Mouse (Mus musculus) CH12.LX (cell line): ENCODE data around the gene Esrrb. TPM values are rescaled to one million over a fixed set of nuclear protein-coding genes. Genes with fewer than 3 reads are reported as not detected.

Source experiments
- DNase-seq: peaks from one replicate; pipeline ENCODE4 v3.0.0-alpha.2; 2013; ENCODE audit errors: extremely low read depth
- H3K27ac ChIP-seq: 2 replicates; pipeline ENCODE4 v1.5.1; 2012; ENCODE audit warnings: low read depth, mild to moderate bottlenecking, control low read depth, moderate library complexity; ENCODE audit not compliant: insufficient read depth
- H3K27me3 ChIP-seq: replicated peaks from 2 replicates; pipeline ENCODE3; 2012; ENCODE audit warnings: inconsistent platforms
- H3K36me3 ChIP-seq, 2 experiments: replicated peaks in 1 of 2; 2 replicates each; pipeline versions ENCODE3 to v1.6.1; 2012; ENCODE audit warnings: inconsistent platforms in 1 of 2, low read length in 1 of 2, mild to moderate bottlenecking in 1 of 2, mixed read lengths in 1 of 2, moderate library complexity in 1 of 2; ENCODE audit not compliant: control insufficient read depth in 1 of 2, insufficient read depth in 1 of 2
- H3K4me1 ChIP-seq, 2 experiments: 2 replicates each; pipeline ENCODE4 v1.6.1; 2012; ENCODE audit warnings: inconsistent platforms in 1 of 2, moderate library complexity in 1 of 2; ENCODE audit not compliant: insufficient read depth in 2 of 2, control insufficient read depth in 1 of 2
- H3K4me2 ChIP-seq: 2 replicates; pipeline ENCODE4 v1.6.1; 2012; ENCODE audit warnings: low read depth, mild to moderate bottlenecking, control low read depth; ENCODE audit not compliant: poor library complexity, insufficient read depth, severe bottlenecking
- H3K4me3 ChIP-seq, 3 experiments: fragments of 150-350 bp in 1 of 3; sonication (generic) in 1 of 3; replicated peaks in 1 of 3; 2 replicates each; pipeline versions ENCODE3 to v1.5.1; 2011 to 2012; ENCODE audit warnings: low read depth in 2 of 3, low read length in 2 of 3, mild to moderate bottlenecking in 2 of 3, moderate library complexity in 2 of 3, control low read depth in 1 of 3, improper control_type of control experiment in 1 of 3, inconsistent platforms in 1 of 3, mixed read lengths in 1 of 3; ENCODE audit not compliant: poor library complexity in 1 of 3
- H3K79me2 ChIP-seq: replicated peaks from 2 replicates; pipeline ENCODE4 v1.6.1; 2012; ENCODE audit warnings: mild to moderate bottlenecking, moderate library complexity; ENCODE audit not compliant: control insufficient read depth, poor library complexity, insufficient read depth, severe bottlenecking; ENCODE audit errors: extremely low read depth
- H3K9ac ChIP-seq: 2 replicates; pipeline ENCODE4 v1.6.1; 2012; ENCODE audit warnings: low read depth, mild to moderate bottlenecking, control low read depth, moderate library complexity; ENCODE audit not compliant: insufficient read depth
- H3K9me3 ChIP-seq: replicated peaks from 2 replicates; pipeline ENCODE3; 2012; ENCODE audit warnings: low read length, inconsistent platforms, mixed read lengths
- CHD1 ChIP-seq: IDR thresholded peaks from 2 replicates; pipeline ENCODE4 v1.6.1; 2012; ENCODE audit warnings: low read depth, low read length, improper control_type of control experiment, inconsistent platforms
- CHD2 ChIP-seq: IDR thresholded peaks from 2 replicates; pipeline ENCODE4 v1.6.1; 2011; ENCODE audit warnings: low read length, improper control_type of control experiment
- CTCF ChIP-seq, 2 experiments: IDR thresholded peaks in 1 of 2; conservative IDR thresholded peaks in 1 of 2; 2 replicates each; pipeline ENCODE4 v1.5.1; 2011 to 2012; ENCODE audit warnings: low read depth in 2 of 2, low read length in 2 of 2, improper control_type of control experiment in 1 of 2, inconsistent platforms in 1 of 2, mild to moderate bottlenecking in 1 of 2, moderate library complexity in 1 of 2
- ELF1 ChIP-seq: IDR thresholded peaks from 2 replicates; pipeline ENCODE4 v1.6.1; 2014; ENCODE audit warnings: low read depth, mild to moderate bottlenecking, inconsistent platforms, low read length, improper control_type of control experiment
- EP300 ChIP-seq: IDR thresholded peaks from 2 replicates; pipeline ENCODE4 v1.6.1; 2011; ENCODE audit warnings: low read length, improper control_type of control experiment
- IRF4 ChIP-seq: IDR thresholded peaks from 2 replicates; pipeline ENCODE4 v1.6.1; 2014; ENCODE audit warnings: low read depth, mild to moderate bottlenecking, inconsistent platforms, low read length, improper control_type of control experiment
- JUN ChIP-seq: IDR thresholded peaks from 2 replicates; pipeline ENCODE4 v1.6.1; 2011; ENCODE audit warnings: low read depth, mild to moderate bottlenecking, low read length, improper control_type of control experiment, moderate library complexity; ENCODE audit not compliant: insufficient read depth
- KAT2A ChIP-seq: IDR thresholded peaks from 2 replicates; pipeline ENCODE4 v1.6.1; 2012; ENCODE audit warnings: low read length, improper control_type of control experiment, inconsistent platforms; ENCODE audit not compliant: insufficient replicate concordance
- MAFK ChIP-seq: IDR thresholded peaks from 2 replicates; pipeline ENCODE4 v1.6.1; 2011; ENCODE audit warnings: low read length, improper control_type of control experiment; ENCODE audit not compliant: insufficient replicate concordance
- MAZ ChIP-seq: IDR thresholded peaks from 2 replicates; pipeline ENCODE4 v1.6.1; 2012; ENCODE audit warnings: low read depth, mild to moderate bottlenecking, inconsistent platforms, low read length, improper control_type of control experiment, moderate library complexity
- MXI1 ChIP-seq: IDR thresholded peaks from 2 replicates; pipeline ENCODE4 v1.6.1; 2011; ENCODE audit warnings: mild to moderate bottlenecking, low read depth, low read length, improper control_type of control experiment
- MYC ChIP-seq: IDR thresholded peaks from 2 replicates; pipeline ENCODE4 v1.6.1; 2011; ENCODE audit warnings: low read depth, mild to moderate bottlenecking, improper control_type of control experiment, low read length
- NELFE ChIP-seq: IDR thresholded peaks from 2 replicates; pipeline ENCODE4 v1.6.1; 2011; ENCODE audit warnings: low read depth, low read length, improper control_type of control experiment
- NRF1 ChIP-seq: IDR thresholded peaks from 2 replicates; pipeline ENCODE4 v1.6.1; 2014; ENCODE audit warnings: low read depth, mild to moderate bottlenecking, inconsistent platforms, low read length, improper control_type of control experiment, moderate library complexity
- POLR2A ChIP-seq: IDR thresholded peaks from 2 replicates; pipeline ENCODE4 v1.6.1; 2011; ENCODE audit warnings: low read depth, mild to moderate bottlenecking, improper control_type of control experiment, low read length
- RAD21 ChIP-seq: IDR thresholded peaks from 2 replicates; pipeline ENCODE4 v1.6.1; 2011; ENCODE audit warnings: low read depth, mild to moderate bottlenecking, low read length, improper control_type of control experiment, moderate library complexity
- RCOR1 ChIP-seq: conservative IDR thresholded peaks from 2 replicates; pipeline ENCODE4 v1.6.1; 2012; ENCODE audit warnings: low read depth, mild to moderate bottlenecking, inconsistent platforms, low read length, improper control_type of control experiment
- USF1 ChIP-seq: IDR thresholded peaks from 2 replicates; pipeline ENCODE4 v1.6.1; 2014; ENCODE audit warnings: low read depth, mild to moderate bottlenecking, inconsistent platforms, low read length, improper control_type of control experiment
- ZMIZ1 ChIP-seq: IDR thresholded peaks from 2 replicates; pipeline ENCODE4 v1.6.1; 2012; ENCODE audit warnings: low read depth, mild to moderate bottlenecking, inconsistent platforms, low read length, improper control_type of control experiment
- ZNF384 ChIP-seq: IDR thresholded peaks from 2 replicates; pipeline ENCODE4 v1.6.1; 2012; ENCODE audit warnings: low read depth, low read length, improper control_type of control experiment, inconsistent platforms
- dilution Hi-C: fragments of 300-500 bp; cut with MboI; formaldehyde crosslinking; loops from 2 replicates; pipeline ENCODE4 v1.14.3; 2020; ENCODE audit warnings: low sequenced_read_pairs; ENCODE audit not compliant: extremely low pct_unique_long_range_greater_than_20kb, extremely low pct_ligation_motif_present
- in situ Hi-C: fragments of 300-500 bp; cut with MboI; formaldehyde crosslinking; loops from 3 replicates; pipeline ENCODE4 v1.14.3; 2019; ENCODE audit warnings: low sequenced_read_pairs, low pct_ligation_motif_present, low pct_unique_long_range_greater_than_20kb, mixed read lengths
- polyA plus RNA-seq: library from polyadenylated mRNA; unstranded; fragments of >175 nt; gene quantifications from 2 replicates; pipeline ENCODE4 v1.2.1, GENCODE M21; 2012; ENCODE audit warnings: low read depth; ENCODE audit not compliant: insufficient read length
- total RNA-seq, 2 experiments: library from RNA; depleted of rRNA; stranded (reverse); fragments of 300-350 nt in 1 of 2; fragments of >200 nt in 1 of 2; gene quantifications; 2 replicates each; pipeline ENCODE4 v1.2.3; 2012 to 2014

Gene Esrrb
- total and polyA plus RNA-seq, 3 experiments: not detected

- Histone ChIP-seq H3K36me3 (no peaks in the 10 kb centered on the region), H3K27me3 (peaks cover 54% of the 10 kb centered on the region), H3K4me1 (no peaks in the 10 kb centered on the region), H3K4me3 (no peak overlapping the region), H3K9ac (no peak overlapping the region), H3K9me3 (no peaks in the 10 kb centered on the region), H3K79me2 (no peaks in the 10 kb centered on the region), H3K27ac (no peak overlapping the region), H3K4me2 (no peak overlapping the region)
- in situ Hi-C loops: no loop called here
- DNase-seq: no peak
- TF ChIP-seq ZNF384: no peak
- no peak for TF ChIP-seq USF1
- no peak for TF ChIP-seq POLR2A
- no peak for TF ChIP-seq RCOR1
- TF ChIP-seq IRF4: no peak
- no peak for TF ChIP-seq NELFE
- TF ChIP-seq CTCF (conservative IDR thresholded peaks at IDR 0.05 in 1 of 2, IDR thresholded peaks at IDR 0.05 in 1 of 2; ENCODE audit: low read depth in 2 of 2, low read length in 2 of 2): no peak
- TF ChIP-seq ZMIZ1: no peak
- TF ChIP-seq CHD2: no peak
- TF ChIP-seq RAD21: no peak
- TF ChIP-seq NRF1: no peak
- no peak for TF ChIP-seq EP300
- no peak for TF ChIP-seq JUN
- TF ChIP-seq MYC: no peak
- TF ChIP-seq CHD1: no peak
- no peak for TF ChIP-seq MXI1
- TF ChIP-seq ELF1: no peak
- no peak for TF ChIP-seq MAZ
- dilution Hi-C loops: no loop called here
These were observed 186.9 kb downstream of the Esrrb start for GRCm38 (mm10) chr12:86547808-86548207.

- H3K9me3 ChIP-seq: no peaks in the 10 kb centered on the region
- in situ Hi-C loops: no loop called here
- no peak for TF ChIP-seq KAT2A
- TF ChIP-seq MAFK: no peak
These were observed 192.1 kb downstream of the Esrrb start for GRCm38 (mm10) chr12:86553037-86553436.

More at GRCm38 (mm10) chr12:86553037-86553436, 192.1 kb downstream of the Esrrb start:
- Histone ChIP-seq H3K27ac (no peak overlapping the region), H3K36me3 (no peaks in the 10 kb centered on the region), H3K9ac (no peak overlapping the region), H3K4me3 (no peak overlapping the region), H3K4me1 (peaks cover 5 to 11% of the 10 kb centered on the region in 2 experiments; a peak in 3 of 4 replicates), H3K79me2 (no peaks in the 10 kb centered on the region), H3K4me2 (no peak overlapping the region), H3K27me3 (peaks cover 62% of the 10 kb centered on the region)
- no peak for DNase-seq
- dilution Hi-C loops: no loop called here
